Mouse (Mus musculus) urinary bladder, postnatal 10 days (tissue): ENCODE measurements around the gene Pip4k2a.
A peak's percentile ranks its signal among the peaks of the same experiment; 100 is the strongest.
"Not testable (repeated sequence)": the region's sequence is repeated elsewhere in the genome, so short reads cannot be mapped to it uniquely, and the experiment has no call there.

Experiments used
- DNase-seq: peaks from one replicate; pipeline ENCODE4 v3.0.0; 2022; ENCODE audit warnings: low spot score

The Pip4k2a gene

DNA sequence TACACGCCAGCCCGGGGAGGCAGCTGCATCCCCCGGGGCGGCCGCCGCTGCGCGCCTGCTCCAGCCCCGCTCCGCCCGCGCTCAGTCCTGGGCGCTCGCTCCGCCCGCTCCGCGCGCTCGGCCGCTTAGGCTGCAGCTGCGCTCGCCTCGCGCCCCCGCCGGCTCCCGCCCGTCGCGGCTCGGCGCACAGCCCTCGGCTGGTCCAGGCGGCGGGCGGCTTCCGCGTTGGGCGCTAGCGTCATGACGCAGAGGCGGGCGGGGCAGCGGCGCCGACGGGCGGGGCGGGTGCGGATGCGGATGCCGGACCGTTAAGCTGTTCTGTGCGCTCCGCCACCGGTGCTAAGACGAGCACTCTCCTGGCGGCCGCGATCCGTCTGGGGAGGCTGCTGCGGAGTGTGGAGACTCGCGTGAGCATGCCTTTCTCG lies at the start of gene Pip4k2a, which contains the start of gene 4930426L09Rik:
Gene Pip4k2a, minus strand, starts transcription at position 73 of the 425 bp plus-strand sequence.
Gene 4930426L09Rik, plus strand, starts transcription at position 290 of the 425 bp plus-strand sequence.
- peak; percentile 52 for DNase-seq

DNA sequence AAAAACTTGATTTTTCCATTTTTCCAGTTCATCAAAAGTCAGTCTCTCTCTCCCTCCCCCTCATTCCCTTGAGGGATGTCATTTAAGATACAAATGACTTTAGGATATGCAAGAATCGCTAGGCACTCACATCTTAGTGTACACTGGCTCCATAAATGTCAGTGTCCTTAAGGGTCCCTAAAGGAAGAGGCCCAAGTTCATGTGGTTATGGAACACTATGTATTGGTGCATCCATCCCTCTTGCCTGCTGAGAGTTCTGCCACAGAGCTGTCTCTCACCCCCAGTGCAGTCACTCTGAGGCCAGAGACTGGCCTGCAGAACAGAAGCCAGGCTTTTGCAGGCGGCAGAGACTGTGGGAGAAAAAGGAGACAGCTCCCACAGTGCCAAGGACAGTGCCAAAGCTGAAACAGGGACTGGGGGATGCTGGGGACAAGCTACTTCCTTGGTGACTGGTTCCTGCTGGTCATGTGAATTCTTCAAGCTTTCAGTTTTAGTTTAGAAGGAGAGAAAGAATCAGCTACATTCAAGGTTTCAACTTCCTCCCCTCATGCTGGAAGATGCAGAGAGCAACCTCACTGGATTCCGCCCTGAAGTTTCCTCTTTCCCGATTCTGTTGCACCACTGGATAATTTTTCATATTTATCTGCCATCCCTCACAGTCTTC lies 40.1 kb upstream of the Pip4k2a start:
- DNase-seq, result no peak

DNA sequence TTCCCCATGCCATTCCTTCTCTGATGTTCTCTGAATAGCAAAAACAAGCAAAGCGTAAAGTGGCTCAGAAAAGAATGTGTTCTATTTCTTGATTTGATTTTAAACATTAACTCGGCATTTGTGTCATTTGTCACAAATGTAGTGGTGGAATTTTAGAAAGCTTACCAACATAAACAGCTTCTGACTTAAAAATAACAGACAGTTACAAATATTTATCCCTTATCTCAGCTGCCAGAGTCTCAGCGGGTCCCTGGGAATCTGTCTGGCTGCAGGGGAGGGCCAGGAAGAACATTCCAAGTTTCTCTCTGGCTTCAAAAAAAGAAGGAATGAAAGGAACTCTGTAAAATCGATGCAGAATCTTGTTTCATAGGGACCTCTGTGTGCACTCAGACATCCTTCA lies 39.5 kb upstream of the Pip4k2a start:
- DNase-seq, result no peak

- no peak for DNase-seq
Observed at GRCm38 (mm10) chr2:19024807-19025206, 26.9 kb upstream of the Pip4k2a start.

GRCm38 (mm10) chr2:19018034-19018433 lies 20.1 kb upstream of the Pip4k2a start:
- DNase-seq, result no peak

- DNase-seq, result no peak
Observed at GRCm38 (mm10) chr2:19016839-19017238, 18.9 kb upstream of the Pip4k2a start.

DNA sequence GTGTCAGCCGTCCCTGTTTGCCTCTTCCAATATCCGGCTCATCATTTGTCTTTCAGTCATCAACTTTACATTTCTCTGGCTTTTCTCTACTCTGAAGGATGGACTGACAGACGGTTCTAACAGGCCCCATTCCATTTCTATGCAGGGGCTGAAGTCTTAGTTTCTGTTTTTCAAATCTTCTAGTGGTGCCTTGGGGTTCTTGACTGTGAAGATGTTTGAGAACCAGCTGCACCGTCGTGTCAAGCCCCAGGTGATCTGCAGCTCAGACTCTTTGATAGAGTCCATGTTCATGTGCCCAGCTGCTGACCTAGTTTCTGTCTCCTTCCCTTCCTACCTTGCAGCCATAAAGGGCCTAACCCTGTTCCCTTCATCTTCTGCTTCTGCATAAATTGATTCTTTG lies 18.4 kb upstream of the Pip4k2a start:
- no peak for DNase-seq

- no peak for DNase-seq
Observed at GRCm38 (mm10) chr2:19011443-19011842, 13.5 kb upstream of the Pip4k2a start.

- not testable (repeated sequence) for DNase-seq
Observed at GRCm38 (mm10) chr2:19010541-19010940, 12.6 kb upstream of the Pip4k2a start.

- no peak for DNase-seq
Observed at GRCm38 (mm10) chr2:19007580-19007979, 9.7 kb upstream of the Pip4k2a start.

DNA sequence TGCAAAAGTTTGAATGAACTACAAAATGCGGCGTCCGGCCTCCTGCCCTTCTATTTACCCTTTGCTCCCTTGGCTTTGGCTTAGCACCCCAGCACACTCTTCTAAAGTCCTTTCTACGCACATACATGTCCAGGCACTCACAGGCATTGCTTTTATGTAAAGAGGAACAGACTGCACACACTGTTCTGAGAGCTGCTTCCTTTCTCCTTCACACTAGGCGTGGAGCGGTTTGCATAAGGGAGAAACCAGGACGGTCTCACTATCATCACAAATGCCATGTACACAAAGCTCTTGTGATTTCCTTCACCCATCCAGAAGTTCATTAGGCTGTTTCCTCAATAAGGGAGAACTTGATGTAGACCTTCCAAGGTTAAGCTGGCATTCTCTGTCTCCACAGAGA lies 8.2 kb upstream of the Pip4k2a start:
- DNase-seq, result no peak

GRCm38 (mm10) chr2:19004801-19005200 lies 6.9 kb upstream of the Pip4k2a start:
- DNase-seq, result no peak

DNA sequence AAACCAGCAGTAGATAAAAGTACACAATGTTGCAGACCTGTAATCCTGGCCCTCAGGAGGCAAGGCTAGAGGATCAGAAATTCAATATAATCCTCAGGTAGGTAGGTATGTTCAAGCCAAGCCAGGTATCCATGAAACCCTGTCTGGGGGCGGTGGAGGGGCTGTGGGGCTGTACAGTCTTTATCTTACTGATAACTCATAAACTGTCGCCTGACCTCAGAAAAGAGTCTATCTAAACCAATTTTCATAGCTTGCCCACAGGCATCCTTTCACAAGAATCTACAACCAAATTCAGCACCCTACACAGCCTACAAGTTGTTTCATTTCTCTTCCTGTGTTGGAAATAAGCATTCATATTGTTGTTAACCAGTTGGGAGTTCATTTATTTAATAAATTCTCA lies 1.5 kb upstream of the Pip4k2a start:
- no peak for DNase-seq

- peak; percentile 12 for DNase-seq
Observed at GRCm38 (mm10) chr2:18997387-18997971, 447 bp downstream of the Pip4k2a start.

GRCm38 (mm10) chr2:18996451-18997211 lies 1.3 kb downstream of the Pip4k2a start:
- DNase-seq, result no peak

DNA sequence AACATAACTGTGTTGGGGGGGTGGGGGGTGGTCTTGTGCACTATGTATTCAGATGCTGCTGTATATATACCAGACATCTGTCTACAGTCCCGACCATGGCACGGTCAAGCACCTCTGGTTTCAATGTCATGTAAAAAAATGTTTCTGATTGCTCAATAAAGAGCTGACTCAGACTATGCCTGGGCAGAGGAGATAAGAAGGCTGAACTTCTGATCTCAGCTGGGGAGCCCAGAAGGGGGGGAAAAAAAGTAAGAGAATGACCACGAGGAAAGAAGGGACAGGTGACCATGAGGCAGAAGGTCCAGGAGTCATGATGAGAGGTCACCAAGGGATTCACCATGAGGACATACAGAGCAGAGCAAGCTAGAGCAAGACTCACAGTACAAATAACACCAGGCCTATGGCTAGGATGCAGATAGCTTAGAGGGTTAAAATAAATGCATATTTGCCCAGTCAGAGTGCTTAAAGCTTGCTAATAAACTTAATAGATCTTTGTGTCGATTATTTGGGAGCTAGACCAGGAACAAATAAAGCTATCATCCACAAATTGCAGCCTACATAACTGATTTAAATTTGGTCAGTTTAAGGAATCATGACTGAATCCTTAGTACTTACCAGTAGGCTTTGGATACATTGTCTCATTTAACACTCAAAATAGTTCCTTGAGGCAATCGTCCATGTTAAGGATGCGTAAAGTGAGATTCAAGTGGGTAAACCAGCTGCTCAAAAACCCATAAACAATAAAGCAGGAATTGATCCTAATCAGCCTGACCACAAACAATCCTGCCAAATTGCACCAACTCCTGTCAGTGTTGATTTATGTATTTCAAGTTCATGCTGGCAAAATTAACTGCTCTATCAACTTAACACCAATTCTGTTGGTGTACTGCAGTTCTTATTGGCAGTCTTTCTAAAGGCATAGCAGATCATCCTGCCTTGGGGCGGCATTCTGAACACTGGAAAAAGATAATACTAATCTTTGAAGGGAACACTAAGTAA lies 5.1 kb downstream of the Pip4k2a start:
- no peak for DNase-seq

DNA sequence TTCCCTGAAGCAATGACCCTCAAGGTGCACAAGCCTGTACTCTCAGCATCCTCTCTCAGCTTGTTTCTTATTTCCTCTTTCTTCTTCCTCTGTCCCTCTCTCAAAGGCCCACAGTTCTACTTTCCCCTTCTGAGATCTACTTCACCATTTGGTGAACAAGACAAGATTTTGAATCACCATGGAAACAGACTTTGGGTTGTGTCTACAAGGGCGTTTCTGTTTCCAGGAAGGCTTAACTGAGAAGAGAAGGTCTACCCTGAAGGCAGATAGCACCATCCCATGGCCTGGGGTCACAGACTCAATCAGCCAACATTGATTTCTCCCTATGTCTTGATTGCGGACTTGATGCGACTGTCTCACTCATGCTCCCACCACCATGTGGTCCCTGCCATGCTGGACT lies 9.0 kb downstream of the Pip4k2a start:
- DNase-seq, result no peak

DNA sequence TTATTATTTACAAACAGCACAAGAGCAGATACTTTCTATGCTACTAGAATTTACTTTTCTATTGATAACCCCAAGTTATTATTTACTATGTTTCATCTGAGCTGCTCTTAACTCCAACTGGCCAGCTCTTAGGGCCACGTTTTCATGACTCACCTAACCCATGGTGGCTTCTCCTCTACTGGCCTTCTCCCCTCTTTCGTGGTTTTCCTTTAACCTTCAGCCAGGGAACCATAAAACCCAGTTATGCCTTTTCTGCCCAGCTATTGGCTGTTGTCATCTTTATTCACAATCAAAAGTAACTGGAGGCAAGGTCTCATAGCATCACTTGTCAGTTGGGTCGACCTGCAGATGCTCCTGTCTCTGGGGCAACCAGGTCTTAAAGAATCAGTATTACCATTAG lies 12.4 kb downstream of the Pip4k2a start:
- no peak for DNase-seq

- DNase-seq, result no peak
Observed at GRCm38 (mm10) chr2:18984095-18984847, 13.7 kb downstream of the Pip4k2a start.

GRCm38 (mm10) chr2:18983546-18983945 lies 14.4 kb downstream of the Pip4k2a start:
- DNase-seq, result no peak

GRCm38 (mm10) chr2:18982581-18982980 lies 15.3 kb downstream of the Pip4k2a start:
- DNase-seq, result no peak
